Mouse (Mus musculus) splenic B cell, adult 2 months (primary cell): ENCODE measurements around the gene Hist1h2bk.
"Not testable (repeated sequence)": the region's sequence is repeated elsewhere in the genome, so short reads cannot be mapped to it uniquely, and the experiment has no call there.

ENCODE experiments used
- DNase-seq: peaks from one replicate; pipeline ENCODE4 v3.0.0-alpha.2; 2011; ENCODE audit warnings: low read depth, low spot score
- H3K27me3 ChIP-seq: 2 replicates; pipeline ENCODE4 v1.6.1; 2012; ENCODE audit warnings: mild to moderate bottlenecking, low read length, moderate library complexity, mixed read lengths; ENCODE audit not compliant: control insufficient read depth, poor library complexity, insufficient read depth, severe bottlenecking
- H3K36me3 ChIP-seq: 2 replicates; pipeline ENCODE4 v1.6.1; 2012; ENCODE audit warnings: mild to moderate bottlenecking, low read length, moderate library complexity, mixed read lengths; ENCODE audit not compliant: control insufficient read depth, poor library complexity, insufficient read depth, severe bottlenecking

The Hist1h2bk gene

DNA sequence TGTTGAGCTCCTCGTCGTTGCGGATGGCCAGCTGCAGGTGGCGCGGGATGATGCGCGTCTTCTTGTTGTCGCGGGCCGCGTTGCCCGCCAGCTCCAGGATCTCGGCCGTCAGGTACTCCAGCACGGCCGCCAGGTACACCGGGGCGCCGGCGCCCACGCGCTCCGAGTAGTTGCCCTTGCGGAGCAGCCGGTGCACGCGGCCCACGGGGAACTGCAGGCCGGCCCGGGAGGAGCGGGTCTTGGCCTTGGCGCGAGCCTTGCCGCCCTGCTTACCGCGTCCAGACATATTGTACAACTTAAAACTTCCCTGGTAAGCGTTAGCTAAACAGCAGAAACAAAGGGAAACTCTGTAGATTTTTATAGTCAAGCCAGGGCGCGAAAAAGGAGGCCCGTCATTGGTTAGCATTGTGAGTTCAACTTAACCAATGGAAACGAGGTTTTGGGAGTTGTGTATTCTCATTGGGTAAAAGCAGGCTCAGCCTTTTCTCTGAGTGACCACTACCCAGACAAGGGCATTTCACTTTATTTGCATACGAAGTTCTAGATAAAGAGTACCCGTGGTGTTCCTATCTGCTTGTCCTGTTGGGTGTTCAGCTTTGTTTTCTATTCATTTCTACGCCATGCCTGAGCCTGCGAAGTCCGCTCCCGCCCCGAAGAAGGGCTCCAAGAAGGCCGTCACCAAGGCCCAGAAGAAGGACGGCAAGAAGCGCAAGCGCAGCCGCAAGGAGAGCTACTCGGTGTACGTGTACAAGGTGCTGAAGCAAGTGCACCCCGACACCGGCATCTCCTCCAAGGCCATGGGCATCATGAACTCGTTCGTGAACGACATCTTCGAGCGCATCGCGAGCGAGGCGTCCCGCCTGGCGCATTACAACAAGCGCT, at the start of gene Hist1h2bk, which contains the start of gene Hist1h2ah:
TSS of gene Hist1h2bk (plus strand) at position 604 of the 882 bp plus-strand sequence.
TSS of gene Hist1h2ah (minus strand) at position 302 of the 882 bp plus-strand sequence.
- not testable (repeated sequence) for H3K36me3 ChIP-seq, H3K27me3 ChIP-seq
- DNase-seq: peak; percentile 95

DNA sequence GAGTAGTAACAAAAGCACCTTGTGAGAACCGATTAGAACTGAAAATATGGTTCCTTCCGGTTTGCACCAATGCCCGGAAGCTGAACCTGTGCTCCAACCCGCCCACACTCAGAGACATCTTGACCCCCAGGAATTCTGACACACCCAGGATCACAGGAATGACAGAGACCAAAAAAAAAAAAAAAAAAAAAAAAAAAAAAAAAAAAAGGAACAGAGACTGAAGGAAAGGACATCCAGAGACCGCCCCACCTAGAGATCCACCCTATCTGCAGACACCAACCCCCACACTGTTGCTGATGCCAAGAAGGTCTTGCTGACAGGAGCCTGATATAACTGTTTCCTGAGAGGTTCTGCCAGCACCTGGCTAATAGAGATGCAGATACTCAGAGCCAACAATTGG, 43.1 kb upstream of the Hist1h2bk start:
- no peak for DNase-seq
- H3K27me3 ChIP-seq: no peaks in the 10 kb centered on the region; the same call in 1 of the 2 replicates

DNA sequence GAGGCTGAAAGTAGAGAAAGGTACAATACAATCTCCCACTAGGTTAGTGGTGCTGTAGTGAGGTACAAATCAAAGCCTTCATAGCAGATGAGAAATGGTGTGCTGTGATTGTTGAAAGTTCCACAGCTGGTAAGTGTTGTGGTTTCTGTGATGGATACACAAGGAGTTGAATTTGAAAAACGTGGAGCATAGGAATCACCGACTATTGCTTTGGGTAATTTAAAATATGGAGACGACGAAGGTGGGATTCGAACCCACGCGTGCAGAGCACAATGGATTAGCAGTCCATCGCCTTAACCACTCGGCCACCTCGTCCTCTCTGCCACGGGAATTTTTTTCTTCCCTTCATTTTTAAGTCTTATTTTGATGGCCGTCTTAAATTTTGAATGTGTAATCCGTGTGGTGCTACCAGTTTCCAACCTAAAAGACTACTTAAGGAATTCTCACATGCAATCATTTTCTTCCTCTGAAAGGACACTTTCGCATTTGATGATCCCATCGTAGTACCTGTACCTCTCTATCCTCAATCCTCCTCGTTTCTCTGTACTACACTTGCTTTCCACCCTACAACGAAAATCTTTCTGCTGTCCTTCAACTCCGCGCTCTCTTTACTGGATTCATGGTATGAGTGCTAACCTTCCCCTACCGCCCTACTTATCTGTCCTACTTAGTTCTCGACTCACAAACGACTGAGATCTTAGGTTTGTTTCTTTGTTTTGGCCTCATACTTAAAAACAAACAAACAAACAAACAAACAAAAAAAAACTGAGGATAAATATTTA, 41.5 kb upstream of the Hist1h2bk start:
- Histone ChIP-seq H3K36me3 (no peaks in the 10 kb centered on the region), H3K27me3 (peaks cover 3% of the 10 kb centered on the region; the same call in 1 of the 2 replicates)
- DNase-seq: peak; percentile 44

More for the DNA sequence above, 43.1 kb upstream of the Hist1h2bk start:
- no peaks in the 10 kb centered on the region for H3K36me3 ChIP-seq

DNA sequence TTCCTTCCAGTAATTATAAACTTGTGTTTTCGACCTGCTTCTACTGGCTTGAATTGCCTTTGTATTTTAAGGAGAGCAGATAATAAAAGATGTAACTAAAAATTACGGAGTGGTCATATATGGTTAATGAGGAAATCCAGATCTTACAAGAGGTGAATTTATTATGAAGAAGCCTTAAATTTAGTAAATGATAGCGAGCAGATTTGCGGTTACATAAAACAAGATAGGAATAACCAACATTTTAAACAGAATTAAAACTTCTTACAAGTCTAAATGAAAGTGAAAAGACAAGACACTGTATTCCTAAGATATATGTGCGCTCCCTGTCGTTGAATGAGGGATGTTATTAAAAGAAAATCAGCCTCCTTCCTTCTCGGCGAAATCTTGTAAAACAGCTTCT, 40.8 kb upstream of the Hist1h2bk start:
- DNase-seq: peak; percentile 19
- no peaks in the 10 kb centered on the region for H3K36me3 ChIP-seq
- peaks cover 3% of the 10 kb centered on the region; the same call in 1 of the 2 replicates for H3K27me3 ChIP-seq

DNA sequence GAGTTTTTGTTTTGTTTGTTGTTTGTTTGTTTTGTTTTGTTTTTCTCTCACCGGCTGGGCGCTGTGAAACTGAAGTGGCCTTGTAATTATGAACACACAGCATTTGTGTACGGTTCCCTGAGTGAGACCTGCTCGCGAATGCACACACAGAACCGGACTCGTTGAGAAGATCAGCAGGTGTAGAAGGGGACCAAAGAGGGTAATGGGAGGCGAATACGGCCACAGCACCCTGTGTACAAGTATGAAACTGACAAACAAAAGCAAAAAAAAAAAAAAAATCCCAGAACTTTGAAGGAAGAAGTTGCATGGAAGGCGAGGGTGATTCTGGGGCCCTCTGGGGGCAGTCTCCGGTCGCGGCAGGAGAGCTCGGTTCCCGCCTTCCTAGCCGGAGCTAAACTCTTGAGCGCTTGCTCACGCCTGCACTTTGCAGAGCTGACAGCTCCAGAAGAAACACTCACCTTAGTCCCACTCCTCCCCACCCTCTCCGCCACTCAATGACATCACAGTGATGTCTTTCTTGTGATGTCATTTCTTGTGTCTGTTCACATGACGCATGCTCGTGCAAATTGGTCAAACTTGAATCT, 40.2 kb upstream of the Hist1h2bk start:
- Histone ChIP-seq H3K27me3 (peaks cover 3% of the 10 kb centered on the region; the same call in 1 of the 2 replicates), H3K36me3 (no peaks in the 10 kb centered on the region)
- peak; percentile 74 for DNase-seq

DNA sequence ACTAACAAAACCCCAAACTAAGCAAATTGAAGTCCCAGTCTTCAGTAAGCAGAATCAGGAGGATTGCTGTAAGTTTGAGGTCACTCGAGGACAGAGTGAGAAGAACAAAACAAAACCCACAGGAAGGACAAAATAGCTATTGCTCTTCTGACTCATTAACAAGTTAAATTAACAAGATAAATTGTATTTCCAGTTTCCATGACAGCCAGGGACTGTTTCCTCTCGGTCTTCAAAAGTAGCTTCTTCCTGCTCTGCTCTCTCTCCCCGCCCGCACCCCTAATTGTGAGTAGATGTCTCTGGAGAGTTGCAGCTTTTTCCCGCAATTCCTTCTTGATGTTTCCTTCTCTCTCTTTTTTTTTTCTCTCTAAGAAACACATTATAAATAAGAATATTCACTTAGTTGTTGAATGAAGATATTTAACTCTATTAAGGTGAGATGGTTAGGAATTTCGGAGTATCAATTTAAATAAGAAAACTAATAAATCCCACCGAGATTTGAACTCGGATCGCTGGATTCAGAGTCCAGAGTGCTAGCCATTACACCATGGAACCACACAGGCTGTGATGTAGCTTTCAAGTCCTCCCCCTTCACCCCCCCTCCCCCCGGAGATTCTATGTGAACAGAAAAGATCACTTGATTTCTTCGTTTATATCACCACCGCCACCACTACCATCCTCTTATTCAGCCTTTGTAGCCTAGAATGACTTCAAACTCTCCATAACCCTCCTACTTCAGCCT, 39.4 kb upstream of the Hist1h2bk start:
- Histone ChIP-seq H3K36me3 (no peaks in the 10 kb centered on the region), H3K27me3 (peaks cover 3% of the 10 kb centered on the region; the same call in 1 of the 2 replicates)
- peak; percentile 67 for DNase-seq

DNA sequence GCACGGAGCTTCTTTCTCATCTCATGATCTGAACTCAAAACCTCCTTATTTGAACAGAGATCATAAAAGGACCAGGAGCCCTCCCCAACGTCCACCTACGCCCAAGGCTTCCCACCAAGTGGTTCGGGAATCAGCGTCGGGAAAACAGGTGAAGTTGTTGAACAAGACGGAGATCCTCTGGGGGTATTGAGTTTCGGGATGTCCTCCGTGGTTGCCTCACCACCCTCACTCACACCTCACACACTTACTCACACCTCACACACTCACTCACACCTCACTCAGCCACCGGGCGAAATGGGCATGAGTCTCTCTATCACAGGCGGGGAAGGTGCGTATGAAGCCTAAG, 38.9 kb upstream of the Hist1h2bk start:
- Histone ChIP-seq H3K36me3 (no peaks in the 10 kb centered on the region), H3K27me3 (peaks cover 3% of the 10 kb centered on the region; the same call in 1 of the 2 replicates)
- peak; percentile 20 for DNase-seq

DNA sequence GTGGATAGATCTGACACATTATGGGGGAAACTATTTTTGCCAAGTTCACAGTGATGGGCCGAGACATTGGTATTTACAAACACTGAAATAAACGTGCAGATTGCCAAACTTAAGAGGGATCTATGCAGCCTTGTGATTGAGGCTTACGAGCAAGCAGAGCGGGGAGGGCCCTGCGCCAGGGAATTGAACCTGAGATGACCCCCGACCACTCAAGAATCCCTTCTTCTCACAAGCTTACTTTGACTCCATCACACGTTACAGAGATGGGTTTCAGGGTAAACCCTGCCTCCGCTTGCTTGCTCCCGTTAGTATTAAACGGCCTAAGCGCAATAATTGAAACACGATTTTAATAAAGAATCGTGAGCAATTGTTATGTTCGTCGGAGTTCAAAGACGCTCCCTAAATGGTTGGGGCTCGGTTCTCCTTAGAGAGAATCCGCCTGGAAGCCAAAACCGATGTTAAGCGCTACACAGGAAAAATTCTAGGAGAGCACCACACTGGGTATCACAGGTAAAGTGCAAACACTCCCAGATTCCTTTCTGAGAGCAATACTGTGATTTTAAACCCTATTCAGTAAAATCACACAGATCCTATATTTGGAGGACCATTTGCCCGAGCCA, 38.4 kb upstream of the Hist1h2bk start:
- Histone ChIP-seq H3K27me3 (peaks cover 3% of the 10 kb centered on the region; the same call in 1 of the 2 replicates), H3K36me3 (no peaks in the 10 kb centered on the region)
- DNase-seq: no peak

DNA sequence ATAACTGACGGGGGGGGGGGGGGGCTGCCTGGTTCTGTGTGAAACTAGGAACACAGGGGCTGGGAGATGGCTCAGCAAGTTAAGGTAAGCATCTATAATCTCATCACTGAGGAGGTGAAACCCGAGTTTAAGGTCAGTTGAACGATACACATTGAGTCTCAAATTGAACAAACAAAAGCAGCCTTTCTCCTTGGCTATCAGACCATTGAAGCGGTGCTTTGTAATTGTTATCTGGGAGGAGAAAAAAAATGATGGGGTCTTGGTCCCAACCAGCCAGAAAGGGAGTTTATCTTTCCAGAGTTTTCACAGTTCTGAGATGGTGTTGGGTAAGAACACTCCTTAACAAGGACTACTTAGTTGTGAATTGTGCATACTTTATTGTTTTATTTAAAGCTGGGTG, 37.8 kb upstream of the Hist1h2bk start:
- Histone ChIP-seq H3K36me3 (no peaks in the 10 kb centered on the region), H3K27me3 (peaks cover 3% of the 10 kb centered on the region; the same call in 1 of the 2 replicates)
- no peak for DNase-seq

DNA sequence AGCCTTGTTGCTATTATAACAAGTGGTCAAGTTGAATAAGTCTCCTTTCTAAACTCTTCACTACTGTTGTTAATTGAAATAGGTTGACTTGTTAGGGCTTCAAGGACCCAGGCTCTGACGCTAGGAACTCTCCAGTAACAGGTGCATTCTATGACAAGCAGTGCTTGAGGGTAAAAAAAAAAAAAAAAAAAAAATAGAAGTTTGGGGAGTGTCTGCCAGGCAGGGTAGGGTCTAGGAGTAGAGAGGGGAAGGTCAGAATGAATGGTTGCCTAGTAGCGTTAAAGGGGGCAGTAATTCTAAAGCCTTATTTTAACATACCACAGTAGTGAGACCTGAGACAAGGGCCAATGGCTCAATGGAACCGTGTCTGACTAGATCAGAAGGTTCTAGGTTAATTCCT, 37.3 kb upstream of the Hist1h2bk start:
- Histone ChIP-seq H3K36me3 (no peaks in the 10 kb centered on the region), H3K27me3 (peaks cover 3% of the 10 kb centered on the region; the same call in 1 of the 2 replicates)
- no peak for DNase-seq

DNA sequence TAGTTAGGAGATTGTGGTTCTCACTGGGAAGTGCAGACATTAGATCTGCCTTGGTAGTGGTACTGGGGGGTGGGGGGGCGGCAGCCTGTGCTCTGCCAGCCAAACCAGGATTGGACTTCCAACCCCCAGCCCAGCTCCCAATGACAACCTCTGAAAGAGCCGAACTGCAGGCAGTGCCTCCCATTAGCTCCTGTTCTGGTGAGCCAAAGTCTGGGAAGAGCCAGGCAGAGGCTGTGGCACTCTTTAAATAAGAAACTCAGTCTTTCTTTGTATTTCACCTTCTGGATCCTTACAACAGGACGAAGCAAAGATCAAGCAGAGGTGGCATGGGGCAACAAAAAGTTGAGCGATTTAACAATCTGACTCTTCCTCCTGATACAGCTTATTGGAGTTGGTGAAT, 36.5 kb upstream of the Hist1h2bk start:
- no peak for DNase-seq
- H3K27me3 ChIP-seq: peaks cover 3% of the 10 kb centered on the region; the same call in 1 of the 2 replicates

DNA sequence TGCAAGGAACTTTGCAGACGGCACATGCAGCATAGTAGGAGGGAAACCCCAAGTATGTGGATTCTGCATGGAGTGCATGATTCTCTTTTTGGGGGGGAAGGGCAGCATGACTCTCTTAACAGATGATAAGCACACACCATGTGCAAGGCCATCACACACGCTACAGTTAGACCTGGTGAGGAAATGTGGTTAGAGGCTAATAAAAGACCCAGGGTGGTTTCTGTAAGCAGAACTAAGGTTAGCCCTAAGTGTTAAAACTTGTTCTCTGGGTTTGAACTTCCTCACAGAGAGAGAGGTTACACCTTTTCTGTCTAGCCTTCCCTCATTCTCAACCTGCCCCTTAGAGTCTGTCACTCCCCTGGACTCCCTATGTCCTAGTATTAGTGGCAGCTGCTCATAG, 34.3 kb upstream of the Hist1h2bk start:
- DNase-seq: peak; percentile 55
- Histone ChIP-seq H3K27me3 (peaks cover 3% of the 10 kb centered on the region; the same call in 1 of the 2 replicates), H3K36me3 (no peaks in the 10 kb centered on the region)

More for the DNA sequence above, 36.5 kb upstream of the Hist1h2bk start:
- no peaks in the 10 kb centered on the region for H3K36me3 ChIP-seq

DNA sequence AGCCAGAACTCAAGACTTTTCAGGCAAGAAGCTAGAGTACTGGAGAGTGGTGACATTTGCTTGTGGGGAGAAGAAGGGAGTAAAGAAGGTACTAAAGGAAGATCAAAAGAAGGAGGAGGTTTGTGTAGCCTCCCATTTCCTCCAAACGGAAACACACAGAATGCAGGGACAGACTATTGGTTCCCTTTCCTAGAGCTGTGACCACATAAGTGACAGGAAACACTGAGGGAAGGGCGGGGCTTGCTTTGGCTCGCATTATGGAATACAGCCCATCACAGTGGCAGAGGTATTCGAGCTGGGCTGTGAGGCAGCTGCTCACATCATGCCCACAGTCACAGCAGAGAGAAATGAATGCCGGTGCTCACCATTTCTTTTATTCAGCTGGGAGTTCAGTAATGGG, 33.8 kb upstream of the Hist1h2bk start:
- DNase-seq: peak; percentile 32
- Histone ChIP-seq H3K36me3 (no peaks in the 10 kb centered on the region), H3K27me3 (peaks cover 3% of the 10 kb centered on the region; the same call in 1 of the 2 replicates)
